Mouse (Mus musculus) gastrocnemius, postnatal 14 days (tissue): ENCODE data around the gene Olfr285. TPM values are rescaled to one million over a fixed set of nuclear protein-coding genes. Genes with fewer than 3 reads are reported as not detected.
A peak's percentile ranks its signal among the peaks of the same experiment; 100 is the strongest.

ENCODE experiments used
- DNase-seq: peaks from one replicate; pipeline ENCODE4 v3.0.0; 2021; ENCODE audit warnings: mixed read lengths
- intact Hi-C: fragments of 180-260 bp; cut with DNase I; formaldehyde crosslinking; loops from one replicate; pipeline ENCODE4 v1.15.1; 2025; ENCODE audit warnings: low total_unique reads
- long read RNA-seq, 2 experiments: library from polyadenylated mRNA; stranded (forward); transcript quantifications; one replicate each; pipeline ENCODE4 v2.0.0; 2021
- total RNA-seq, 2 experiments: library from RNA; stranded (reverse); gene quantifications; 2 replicates each; pipeline ENCODE4 v1.2.3; 2021

Gene Olfr285
- total RNA-seq = not detected
- long read RNA-seq, experiment 1 = 0 reads
- long read RNA-seq, experiment 2 = 0 reads

- DNase-seq = no peak
- intact Hi-C loops = no loop called here
These were observed at the start of gene Olfr285 for GRCm38 (mm10) chr15:98317177-98317724. Gene Olfr285 (minus strand): TSS chr15:98317353.

- DNase-seq = no peak
- intact Hi-C loops = no loop called here
These were observed 23.7 kb upstream of the Olfr285 start, which contains the start of gene Olfr284 for GRCm38 (mm10) chr15:98340887-98341286. Gene Olfr284 (minus strand): TSS chr15:98340987.

- DNase-seq = no peak
- intact Hi-C loops = no loop called here
These were observed 1.4 kb downstream of the Olfr285 start for GRCm38 (mm10) chr15:98315703-98316102.

- intact Hi-C loops = no loop called here
- peak; percentile 55 for DNase-seq
These were observed 21.3 kb downstream of the Olfr285 start, which contains the start of gene Zfp641 for GRCm38 (mm10) chr15:98295628-98296551. Gene Zfp641 (minus strand): TSS chr15:98296161.

- intact Hi-C loops = no loop called here
- no peak for DNase-seq
These were observed 23.5 kb downstream of the Olfr285 start for GRCm38 (mm10) chr15:98293651-98294050.

GRCm38 (mm10) chr15:98288566-98288965 is 28.6 kb downstream of the Olfr285 start:
- intact Hi-C loops = no loop called here
- DNase-seq = peak; percentile 72

GRCm38 (mm10) chr15:98286418-98286817 is 30.7 kb downstream of the Olfr285 start:
- intact Hi-C loops = no loop called here
- DNase-seq = no peak

Other genes starting within 250 kb of the Olfr285 start
- gene Pfkm, start 224.8 kb downstream of the Olfr285 start, total RNA-seq = 1,000 to 10,000 TPM; 1,399 to 1,520 TPM
- 1 to 10 TPM; 6.8 to 7.0 TPM for gene Senp1, start 223.6 kb downstream of the Olfr285 start, total RNA-seq
- 100 to 1,000 TPM; 146 to 157 TPM for gene Asb8, start 151.7 kb downstream of the Olfr285 start, total RNA-seq
- gene Ccdc184, start 150.2 kb downstream of the Olfr285 start, total RNA-seq = not detected
- not detected for gene Olfr288, start 121.8 kb downstream of the Olfr285 start, total RNA-seq
- gene Gm44579, start 96.4 kb downstream of the Olfr285 start, total RNA-seq = not detected
- gene Olfr287, start 96.3 kb downstream of the Olfr285 start, total RNA-seq = not detected
- not detected for gene Olfr286, start 82.9 kb downstream of the Olfr285 start, total RNA-seq
- not detected for gene H1fnt, start 60.1 kb downstream of the Olfr285 start, total RNA-seq
- gene Zfp641, start 21.2 kb downstream of the Olfr285 start, total RNA-seq = 10 to 100 TPM; 12.3 to 14.9 TPM
- gene Olfr284, start 23.6 kb upstream of the Olfr285 start, total RNA-seq = not detected
- gene Olfr283, start 63.6 kb upstream of the Olfr285 start, total RNA-seq = not detected
- gene Olfr282, start 113.9 kb upstream of the Olfr285 start, total RNA-seq = not detected
- gene Olfr281, start 135.2 kb upstream of the Olfr285 start, total RNA-seq = not detected
- not detected for gene OR5BS1P, start 152.5 kb upstream of the Olfr285 start, total RNA-seq
- not detected for gene Lalba, start 165.4 kb upstream of the Olfr285 start, total RNA-seq
- not detected for gene Olfr279, start 175.0 kb upstream of the Olfr285 start, total RNA-seq
- gene Kansl2, start 216.9 kb upstream of the Olfr285 start, total RNA-seq = 10 to 100 TPM; 52.5 to 56.9 TPM